Mouse (Mus musculus) spleen, adult 12 weeks (tissue): ENCODE data around the gene Tom1l2.

Experiments
- DNase-seq: peaks from one replicate; pipeline ENCODE4 v3.0.0; 2022; ENCODE audit warnings: low spot score

The Tom1l2 gene

GRCm38 (mm10) chr11:60205026-60205425 lies 147.7 kb downstream of the Tom1l2 start:
- DNase-seq, result no peak

DNA sequence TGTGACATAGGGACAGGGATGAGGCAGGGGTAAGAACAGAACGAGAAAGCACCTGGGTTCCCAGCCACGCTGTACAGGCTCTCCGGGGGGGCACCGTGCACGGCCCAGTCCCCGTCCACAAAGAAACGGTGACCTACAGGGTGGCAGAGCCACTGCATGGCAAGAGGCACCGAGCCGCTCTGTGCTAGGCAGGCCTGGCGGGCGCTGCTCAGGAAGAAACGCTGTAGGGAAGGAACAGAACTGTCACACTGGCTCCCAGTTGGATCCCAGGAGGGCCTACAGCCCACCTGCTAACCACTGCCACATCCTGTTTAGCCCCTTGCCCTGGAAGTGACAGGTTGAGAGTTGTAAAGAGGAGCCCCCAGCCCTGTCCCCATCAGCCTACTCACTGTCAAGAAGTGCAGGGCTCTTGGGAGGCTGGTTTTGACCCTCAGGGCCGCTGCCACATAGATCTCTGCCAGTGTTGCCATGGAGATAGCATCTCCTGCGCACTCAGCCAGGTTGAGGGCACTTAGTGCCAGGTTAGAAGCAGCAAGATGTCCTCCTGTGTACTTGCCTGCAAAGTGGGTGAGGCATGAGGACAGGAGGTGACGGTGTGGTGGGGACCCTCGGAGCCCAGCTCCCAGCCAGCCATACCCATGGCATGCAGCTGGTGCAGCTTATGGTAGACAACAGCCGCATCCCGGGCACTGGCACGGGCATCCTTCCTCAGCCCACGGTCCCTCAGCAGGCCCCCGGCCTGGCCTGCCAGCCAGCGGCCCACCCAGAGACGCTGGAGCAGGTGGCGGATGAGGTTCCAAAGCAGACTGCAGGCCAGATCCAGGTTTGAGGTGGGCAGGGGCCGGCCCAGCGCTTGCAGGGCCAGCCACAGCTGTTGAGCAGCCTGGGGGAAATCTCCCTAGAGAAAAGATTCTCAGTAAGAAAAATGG lies 149.7 kb downstream of the Tom1l2 start:
- no peak for DNase-seq

DNA sequence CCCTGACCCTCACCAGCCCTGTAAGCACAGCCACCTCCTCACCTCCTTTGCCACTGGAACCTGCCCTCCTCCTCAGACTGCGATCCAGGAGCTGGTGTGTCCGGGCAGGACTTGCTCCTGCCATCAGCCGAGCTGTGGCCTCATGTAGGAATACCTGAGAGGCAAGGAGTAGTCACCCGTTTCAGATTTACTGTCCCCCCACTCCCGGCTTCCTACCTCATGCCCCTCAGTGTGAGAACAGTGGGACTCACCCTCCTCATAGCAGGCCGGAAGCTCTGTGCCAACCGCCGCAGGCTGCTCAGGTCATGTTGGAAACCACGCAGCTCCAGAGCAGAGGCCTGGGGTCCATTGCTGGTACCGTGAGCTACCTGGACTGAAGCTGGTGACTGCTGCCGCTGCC lies 152.3 kb downstream of the Tom1l2 start:
- no peak for DNase-seq

- DNase-seq, result peak; percentile 80
These were observed 153.0 kb downstream of the Tom1l2 start for GRCm38 (mm10) chr11:60199702-60200184.

DNA sequence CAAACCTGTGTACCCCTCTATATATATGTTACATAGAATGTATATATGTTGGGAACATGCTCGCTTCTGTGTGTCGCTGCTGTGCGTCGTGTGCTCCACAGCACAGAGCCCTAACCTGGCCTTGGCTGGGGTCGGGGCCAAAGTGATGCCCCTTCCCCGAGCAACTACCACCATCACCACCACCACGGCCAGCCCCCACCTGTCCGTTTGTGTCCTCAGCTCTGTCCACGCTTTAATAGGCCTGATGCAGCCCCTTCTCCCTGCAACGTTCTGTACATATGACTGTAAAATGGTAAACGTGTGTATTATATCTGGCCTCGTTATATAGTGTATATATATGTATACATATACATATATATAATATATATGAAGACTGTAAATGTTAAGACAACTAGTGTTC lies 154.1 kb downstream of the Tom1l2 start:
- no peak for DNase-seq

GRCm38 (mm10) chr11:60197998-60198619 lies 154.6 kb downstream of the Tom1l2 start:
- DNase-seq, result no peak

GRCm38 (mm10) chr11:60196344-60196743 lies 156.4 kb downstream of the Tom1l2 start:
- DNase-seq, result no peak

- no peak for DNase-seq
These were observed 157.6 kb downstream of the Tom1l2 start for GRCm38 (mm10) chr11:60195108-60195507.

- DNase-seq, result no peak
These were observed 159.1 kb downstream of the Tom1l2 start for GRCm38 (mm10) chr11:60193556-60193955.

DNA sequence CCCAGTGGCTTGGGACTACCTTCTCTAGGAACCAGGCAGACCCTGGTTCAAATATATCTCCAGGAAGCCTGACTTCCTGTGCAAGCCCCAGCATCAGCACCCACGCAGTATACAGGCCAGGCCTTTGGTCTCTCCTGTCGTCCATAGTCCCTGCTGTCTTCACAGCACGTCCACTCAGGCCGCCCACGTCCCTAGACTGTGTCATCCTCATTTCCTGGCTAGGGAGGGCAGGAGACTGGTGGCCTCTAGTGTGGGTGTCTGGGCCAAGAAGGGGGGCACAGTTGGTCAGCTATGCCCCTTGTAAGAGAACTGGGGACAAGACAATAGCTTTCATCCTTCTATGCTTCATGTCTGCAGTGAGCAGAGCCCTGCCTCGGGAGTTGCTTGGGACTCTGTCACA lies 160.2 kb downstream of the Tom1l2 start:
- no peak for DNase-seq

DNA sequence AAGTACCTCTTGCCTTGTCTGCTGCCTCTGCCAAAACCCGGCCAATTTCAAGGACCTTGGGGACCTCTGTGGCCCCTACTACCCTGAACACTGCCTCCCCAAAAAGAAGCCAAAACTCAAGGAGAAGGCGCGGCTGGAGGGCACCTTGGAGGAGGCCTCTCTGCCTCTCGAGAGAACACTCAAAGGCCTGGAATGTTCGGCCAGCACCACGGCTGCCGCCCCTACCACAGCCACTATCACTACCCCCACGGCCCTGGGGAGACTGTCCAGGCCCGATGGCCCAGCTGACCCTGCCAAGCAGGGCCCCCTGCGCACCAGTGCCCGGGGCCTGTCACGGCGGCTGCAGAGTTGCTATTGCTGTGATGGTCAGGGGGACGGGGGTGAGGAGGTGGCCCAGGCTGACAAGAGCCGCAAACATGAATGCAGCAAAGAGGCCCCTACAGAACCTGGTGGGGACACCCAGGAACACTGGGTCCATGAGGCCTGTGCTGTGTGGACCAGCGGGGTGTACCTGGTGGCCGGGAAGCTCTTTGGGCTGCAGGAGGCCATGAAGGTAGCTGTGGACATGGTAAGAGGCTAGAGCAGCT lies 162.6 kb downstream of the Tom1l2 start:
- no peak for DNase-seq

GRCm38 (mm10) chr11:60189501-60190040 lies 163.1 kb downstream of the Tom1l2 start:
- DNase-seq, result no peak

GRCm38 (mm10) chr11:60188275-60188853 lies 164.3 kb downstream of the Tom1l2 start:
- DNase-seq, result no peak

DNA sequence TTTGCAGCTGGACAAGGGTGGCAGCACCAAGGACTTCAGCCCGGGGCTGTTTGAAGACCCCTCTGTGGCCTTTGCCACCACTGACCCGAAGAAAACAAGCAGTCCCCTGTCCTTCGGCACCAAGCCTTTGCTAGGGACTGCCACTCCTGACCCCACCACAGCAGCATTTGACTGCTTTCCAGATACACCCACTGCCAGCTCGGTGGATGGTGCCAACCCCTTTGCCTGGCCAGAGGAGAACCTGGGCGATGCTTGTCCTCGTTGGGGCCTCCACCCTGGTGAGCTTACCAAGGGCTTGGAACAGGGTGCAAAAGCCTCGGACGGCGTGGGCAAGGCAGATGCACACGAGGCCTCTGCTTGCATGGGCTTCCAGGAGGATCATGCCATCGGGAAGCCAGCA lies 165.6 kb downstream of the Tom1l2 start:
- DNase-seq, result no peak

- DNase-seq, result no peak
These were observed 167.1 kb downstream of the Tom1l2 start for GRCm38 (mm10) chr11:60185396-60186231.

- DNase-seq, result no peak
These were observed 168.1 kb downstream of the Tom1l2 start for GRCm38 (mm10) chr11:60184346-60185325.

DNA sequence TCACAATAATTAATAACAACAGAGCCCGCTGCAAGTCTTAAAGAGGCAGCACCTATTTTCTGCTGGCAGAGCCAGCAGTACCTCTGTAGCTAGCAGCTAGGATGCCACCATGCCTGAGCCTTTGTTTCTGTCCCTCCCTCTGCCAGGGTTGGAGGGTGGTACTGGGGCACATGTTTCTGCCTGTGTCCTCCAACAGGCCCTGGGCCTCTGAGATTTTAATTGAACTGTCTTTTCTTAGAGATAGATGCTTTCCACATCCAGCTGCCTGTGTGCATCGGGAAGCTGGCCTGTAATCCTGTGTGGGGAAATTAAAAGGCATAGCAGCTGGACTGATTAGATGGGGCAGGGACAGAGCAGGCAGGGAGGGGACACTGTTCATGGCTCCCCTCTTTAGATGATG lies 170.0 kb downstream of the Tom1l2 start:
- DNase-seq, result no peak

DNA sequence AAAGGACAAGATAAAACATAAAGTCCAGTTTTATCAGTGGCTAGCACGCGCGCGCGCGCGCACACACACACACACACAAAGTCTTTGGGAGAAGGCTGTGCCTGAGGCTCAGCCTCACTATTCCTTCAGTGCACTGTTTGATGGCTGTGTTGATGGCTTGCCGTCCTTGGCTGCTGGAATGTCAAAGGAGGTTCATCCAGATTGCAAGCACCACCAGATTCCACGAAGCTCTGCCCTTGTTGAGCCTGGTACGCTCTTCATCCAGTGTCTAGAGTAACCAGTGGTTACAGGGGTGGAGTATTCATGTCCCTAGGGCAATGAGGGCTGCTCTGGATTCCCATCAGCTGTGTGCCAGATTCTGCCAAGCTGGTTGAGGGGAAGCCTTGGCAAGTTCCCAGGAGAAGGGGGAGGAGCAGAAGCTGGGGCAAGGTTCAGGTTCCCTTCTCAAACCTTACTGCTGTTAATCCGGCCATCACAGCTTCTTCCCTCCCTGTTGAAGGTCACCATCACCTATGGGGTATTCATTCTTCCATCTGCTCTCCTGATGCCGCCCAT lies 170.5 kb downstream of the Tom1l2 start:
- no peak for DNase-seq

DNA sequence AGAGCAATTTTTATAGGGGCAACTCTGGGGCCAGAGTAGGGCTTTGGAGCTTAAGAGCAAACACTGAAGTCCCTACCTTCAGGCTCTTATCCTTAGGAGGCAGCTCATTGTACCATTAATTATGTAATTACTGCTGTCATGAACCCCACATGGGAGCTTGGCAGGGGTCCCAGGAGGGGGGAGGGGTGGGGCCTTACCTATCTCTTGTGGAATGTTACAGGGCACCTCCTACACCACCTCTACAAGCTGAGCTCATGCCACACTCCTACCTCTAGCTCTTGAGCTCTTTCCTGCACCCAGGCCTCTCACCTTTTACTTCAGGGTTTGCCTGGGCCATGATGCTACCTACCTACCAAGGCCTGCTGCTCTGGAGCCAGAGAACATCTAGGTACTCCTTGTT lies 174.2 kb downstream of the Tom1l2 start:
- DNase-seq, result no peak

GRCm38 (mm10) chr11:60178005-60178404 lies 174.7 kb downstream of the Tom1l2 start:
- DNase-seq, result no peak
